Mouse (Mus musculus) T-cell, adult 2 months (primary cell): ENCODE results near the gene March2.

Source experiments
- DNase-seq: peaks from one replicate; pipeline ENCODE4 v3.0.0; 2022; ENCODE audit warnings: low spot score

The March2 gene

DNA sequence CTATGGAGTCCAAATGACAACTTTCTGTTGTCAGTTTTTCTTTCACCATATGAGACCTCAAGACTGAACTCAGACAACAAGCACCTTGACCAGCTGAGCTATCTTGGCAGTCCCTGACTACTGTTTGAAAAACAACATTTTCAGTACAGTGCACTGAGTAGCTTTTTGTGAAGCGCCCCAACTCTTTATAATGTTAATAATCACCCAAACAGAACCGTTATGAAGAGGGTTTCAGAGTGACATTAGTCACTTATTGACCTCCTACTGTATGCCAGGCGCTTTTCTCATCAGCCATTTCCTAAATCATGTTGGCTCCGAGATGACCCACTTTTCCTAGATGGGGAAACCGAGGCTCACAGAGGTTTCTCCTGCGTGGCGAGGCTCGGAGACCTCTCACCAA lies 488 bp downstream of the March2 start:
- DNase-seq, result no peak

- no peak for DNase-seq
Observed at GRCm38 (mm10) chr17:33717246-33717645, 1.2 kb downstream of the March2 start.

- no peak for DNase-seq
Observed at GRCm38 (mm10) chr17:33714779-33715178, 3.7 kb downstream of the March2 start.

DNA sequence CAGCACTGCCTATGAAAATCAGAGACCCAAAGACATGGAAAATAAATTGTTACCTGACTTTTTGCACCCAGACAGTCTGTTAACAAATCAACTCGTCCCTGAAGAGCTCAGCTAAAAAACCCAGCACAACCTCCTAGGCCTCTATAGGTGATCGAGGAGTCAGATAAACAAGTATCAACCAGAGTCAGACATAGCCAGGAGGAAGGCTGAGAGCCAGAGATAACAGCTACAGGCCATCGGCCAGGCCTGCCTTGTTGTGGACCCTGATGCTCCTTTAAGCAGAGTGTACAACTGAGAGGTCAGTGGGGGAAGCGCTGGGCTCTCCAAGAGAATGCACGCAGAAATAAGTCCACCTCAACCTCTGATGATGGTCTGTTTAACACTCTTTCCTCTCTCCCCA lies 5.2 kb downstream of the March2 start:
- no peak for DNase-seq

GRCm38 (mm10) chr17:33709834-33710233 lies 8.6 kb downstream of the March2 start:
- no peak for DNase-seq

GRCm38 (mm10) chr17:33703091-33703490 lies 15.4 kb downstream of the March2 start:
- DNase-seq, result no peak

DNA sequence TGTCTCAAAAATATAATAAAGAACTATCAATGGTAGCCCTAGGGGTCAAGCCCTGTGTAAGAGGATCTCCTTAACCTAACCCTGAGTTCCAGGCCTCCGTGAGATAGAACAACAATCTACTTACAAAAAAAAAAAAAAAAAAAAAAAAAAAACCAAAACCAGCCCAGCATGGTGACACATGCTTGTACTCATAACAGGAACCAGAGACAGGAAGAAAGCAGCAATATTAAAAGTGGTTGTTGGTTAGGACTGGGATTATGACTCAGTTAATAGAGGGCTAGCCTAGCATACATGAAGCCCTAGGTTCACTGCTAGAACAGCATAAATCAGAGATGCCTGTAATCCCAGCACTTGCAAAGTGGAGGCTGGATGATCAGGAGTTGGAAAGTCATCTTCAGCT lies 16.3 kb downstream of the March2 start:
- DNase-seq, result no peak

DNA sequence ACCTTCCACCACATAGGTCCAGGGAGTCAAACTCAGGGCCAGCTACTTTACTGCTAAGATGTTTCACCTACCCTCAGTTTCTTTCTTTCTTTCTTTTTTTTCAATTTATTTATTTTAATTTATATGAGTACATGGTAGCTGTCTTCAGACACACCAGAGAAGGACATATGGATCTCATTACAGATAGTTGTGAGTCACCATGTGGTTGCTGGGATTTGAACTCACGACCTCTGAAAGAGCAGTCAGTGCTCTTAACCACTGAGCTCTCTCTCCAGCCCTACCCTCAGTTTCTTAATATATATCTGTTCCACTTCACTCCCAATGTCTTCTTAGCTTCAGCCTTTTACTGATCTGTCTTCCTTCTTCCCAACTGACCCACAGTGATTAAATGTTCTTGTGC lies 23.0 kb downstream of the March2 start:
- no peak for DNase-seq

GRCm38 (mm10) chr17:33686760-33687159 lies 31.7 kb downstream of the March2 start, which contains the start of gene Hnrnpm:
TSS of gene Hnrnpm (minus strand) at chr17:33686860.
- no peak for DNase-seq

DNA sequence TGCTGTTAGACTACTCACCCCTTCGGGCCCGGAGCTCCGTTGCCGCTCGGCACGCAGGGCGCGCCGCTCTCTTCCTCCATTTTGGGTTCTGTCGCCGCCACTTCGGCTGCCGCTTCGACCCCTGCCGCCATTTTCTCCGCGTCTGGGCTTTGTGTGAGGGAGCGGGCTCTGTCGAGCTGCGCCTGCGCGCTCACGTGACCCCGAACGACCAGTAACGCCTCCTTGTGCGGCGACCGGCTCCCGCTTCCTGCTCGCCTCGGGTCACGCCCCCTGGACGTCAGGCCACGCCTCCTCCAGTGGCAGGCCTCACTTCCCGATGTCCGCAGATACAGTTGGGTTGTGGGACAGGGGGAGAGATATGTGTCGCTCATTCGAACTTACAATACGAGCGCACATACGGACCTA lies 33.2 kb downstream of the March2 start:
- DNase-seq, result peak; percentile 98

DNA sequence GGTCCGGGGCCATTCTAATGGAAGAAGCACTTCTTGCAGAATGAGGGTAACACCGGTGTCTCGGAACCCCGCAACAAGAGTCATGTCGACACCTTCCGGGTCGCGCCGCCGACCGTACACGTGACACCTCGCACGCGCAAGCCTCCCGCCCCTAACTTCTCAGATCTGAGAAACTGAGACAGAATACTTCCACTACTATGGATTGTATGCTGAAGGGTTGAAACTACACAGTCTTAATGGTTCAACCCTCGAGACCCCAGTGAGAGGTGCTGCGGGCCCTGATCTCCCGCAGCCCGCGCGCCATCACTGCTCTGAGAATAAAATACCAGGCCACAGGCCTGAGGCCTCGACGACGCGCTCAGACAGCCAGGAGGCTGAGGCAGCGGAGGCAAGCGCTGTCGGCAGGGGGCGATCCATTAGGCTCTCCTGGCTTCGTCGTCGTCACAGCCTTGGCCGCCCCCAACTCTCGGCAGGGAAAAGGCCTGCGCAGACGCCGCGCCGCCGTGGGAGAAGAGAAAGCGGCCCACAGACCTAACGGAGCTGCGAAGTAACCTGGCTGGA lies 33.7 kb downstream of the March2 start:
- DNase-seq, result peak; percentile 81

GRCm38 (mm10) chr17:33681767-33682166 lies 36.7 kb downstream of the March2 start:
- no peak for DNase-seq

- no peak for DNase-seq
Observed at GRCm38 (mm10) chr17:33678771-33679170, 39.7 kb downstream of the March2 start.

GRCm38 (mm10) chr17:33676086-33676485 lies 42.4 kb downstream of the March2 start:
- DNase-seq, result no peak

DNA sequence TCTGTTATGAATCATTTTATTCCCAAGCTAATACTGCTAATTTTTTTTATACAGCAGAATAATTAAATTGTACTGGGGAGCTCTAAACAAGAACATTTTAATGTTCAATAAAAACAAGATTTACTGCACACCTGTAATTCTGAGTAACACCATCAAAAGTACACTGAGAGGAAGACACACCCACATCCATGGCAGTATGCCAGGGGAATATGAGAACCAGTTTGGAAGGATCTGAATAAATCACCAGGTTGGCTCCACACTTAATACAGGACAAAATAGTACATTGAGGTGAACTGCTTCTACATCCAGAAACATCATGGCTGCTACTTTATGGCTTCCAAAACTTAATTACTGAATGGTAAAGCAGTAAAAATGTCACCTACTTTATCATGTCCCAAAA lies 43.0 kb downstream of the March2 start:
- no peak for DNase-seq

DNA sequence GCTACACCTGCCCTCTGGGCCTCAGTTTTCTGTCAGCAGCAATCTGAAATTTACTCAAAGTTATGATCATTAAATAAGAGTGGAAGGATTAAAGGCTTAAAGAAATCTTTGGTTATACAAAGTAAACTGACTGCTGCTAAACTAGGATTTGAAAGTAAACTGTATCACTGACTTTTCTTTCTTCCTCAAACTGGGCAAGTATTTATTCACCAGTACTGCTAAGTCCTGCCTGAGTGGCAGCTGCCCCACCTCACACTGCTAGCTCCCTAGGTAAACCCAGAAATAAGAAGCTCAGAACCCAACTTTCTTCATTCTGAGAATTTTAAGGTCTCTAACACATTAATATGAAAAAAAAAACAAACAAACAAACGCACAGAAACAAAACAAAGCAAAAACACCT lies 44.6 kb downstream of the March2 start:
- DNase-seq, result no peak

GRCm38 (mm10) chr17:33669681-33670080 lies 48.8 kb downstream of the March2 start:
- DNase-seq, result no peak

DNA sequence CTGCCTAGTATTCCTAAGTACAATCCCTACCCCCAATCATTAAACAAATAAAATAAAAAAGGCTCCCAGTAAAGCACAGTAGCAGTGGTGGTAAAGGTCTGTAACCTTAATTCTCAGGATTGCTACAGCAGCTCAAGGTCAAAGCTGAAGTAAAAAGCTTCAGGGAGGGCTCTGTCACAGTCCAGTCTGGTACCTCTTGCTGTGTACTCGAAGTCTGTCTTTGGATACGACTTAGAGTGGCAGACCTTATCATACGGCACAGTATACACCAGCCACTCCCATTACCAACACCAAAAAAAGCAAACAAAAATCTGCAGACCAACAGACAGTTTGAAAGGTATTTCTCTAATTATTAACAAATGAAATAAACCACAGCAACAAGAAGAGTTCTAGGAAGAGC lies 51.7 kb downstream of the March2 start:
- DNase-seq, result no peak

DNA sequence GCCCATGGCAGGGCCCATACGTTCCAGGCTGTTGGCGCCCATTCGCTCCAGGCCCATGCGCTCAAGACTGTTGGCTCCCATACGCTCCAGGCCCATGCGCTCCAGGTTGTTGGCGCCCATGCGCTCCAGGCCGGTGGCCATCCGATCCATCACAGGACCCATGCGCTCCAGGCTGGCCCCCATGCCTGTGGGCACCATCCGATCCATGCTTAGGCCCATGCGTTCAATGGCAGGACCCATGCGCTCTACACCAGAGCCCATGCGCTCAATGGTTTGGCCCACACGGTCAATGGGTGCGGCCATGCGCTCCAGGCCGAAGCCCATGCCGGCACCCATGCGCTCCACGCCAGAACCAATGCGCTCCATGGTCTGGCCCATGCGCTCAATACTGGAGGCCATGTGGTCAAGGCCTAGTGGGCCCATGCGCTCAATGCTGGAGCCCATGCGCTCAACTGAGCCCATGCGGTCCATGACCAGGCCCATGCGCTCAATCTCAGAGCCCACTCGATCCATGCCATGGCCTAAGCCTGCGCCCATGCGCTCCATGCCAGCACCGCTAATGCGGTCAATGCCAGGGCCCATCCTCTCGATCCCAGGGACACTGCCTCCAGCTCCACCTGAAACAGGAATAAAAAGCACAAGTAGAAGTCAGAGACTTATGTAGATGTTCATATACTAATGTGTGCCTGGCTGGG lies 68.5 kb downstream of the March2 start:
- no peak for DNase-seq

GRCm38 (mm10) chr17:33645073-33645472 lies 73.4 kb downstream of the March2 start:
- DNase-seq, result no peak

GRCm38 (mm10) chr17:33644068-33644467 lies 74.4 kb downstream of the March2 start:
- DNase-seq, result no peak

- no peak for DNase-seq
Observed at GRCm38 (mm10) chr17:33639743-33640142, 78.7 kb downstream of the March2 start.

DNA sequence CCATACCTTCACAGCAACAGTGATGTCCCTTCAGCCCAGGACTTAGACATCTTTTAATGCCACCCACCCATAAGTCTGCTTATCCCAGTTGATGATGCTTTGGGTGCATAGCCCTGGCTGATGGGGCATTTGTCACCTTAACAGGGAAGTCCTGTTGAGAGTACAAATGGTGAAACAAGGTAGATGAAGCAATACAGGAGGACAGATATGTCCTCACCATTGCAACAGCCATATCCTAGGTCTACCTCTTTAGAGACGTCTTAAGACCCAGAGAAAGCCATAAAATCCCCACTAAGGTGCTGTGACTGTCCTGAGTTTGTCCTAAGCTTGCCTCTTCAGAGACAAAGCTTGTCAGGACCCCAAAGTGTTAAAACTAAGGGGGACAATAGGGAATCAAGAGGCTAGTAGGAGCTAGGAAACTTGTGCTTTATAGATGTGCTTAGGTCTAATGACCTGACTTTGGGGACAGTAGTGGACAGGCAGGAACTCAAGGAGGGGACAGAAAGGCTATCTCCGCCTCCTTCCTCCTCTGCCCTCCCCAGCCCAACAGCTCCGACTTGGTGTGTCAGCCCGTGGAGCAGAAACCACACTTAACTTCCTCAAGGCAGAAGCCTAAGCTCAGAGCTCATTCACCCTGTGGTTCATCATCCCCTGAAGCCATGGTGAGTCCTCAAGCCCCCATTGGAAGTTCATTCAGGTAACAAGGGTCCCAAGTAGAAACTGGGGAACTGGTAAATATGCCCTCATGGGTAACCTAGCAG lies 80.8 kb downstream of the March2 start, which contains the start of gene Pram1:
Pram1 (plus strand) TSS at position 541 of the 761 bp plus-strand sequence.
- DNase-seq, result no peak
